Comparison of ENCODE assay signal across 25 mouse cellular contexts in the genomic region with DNA sequence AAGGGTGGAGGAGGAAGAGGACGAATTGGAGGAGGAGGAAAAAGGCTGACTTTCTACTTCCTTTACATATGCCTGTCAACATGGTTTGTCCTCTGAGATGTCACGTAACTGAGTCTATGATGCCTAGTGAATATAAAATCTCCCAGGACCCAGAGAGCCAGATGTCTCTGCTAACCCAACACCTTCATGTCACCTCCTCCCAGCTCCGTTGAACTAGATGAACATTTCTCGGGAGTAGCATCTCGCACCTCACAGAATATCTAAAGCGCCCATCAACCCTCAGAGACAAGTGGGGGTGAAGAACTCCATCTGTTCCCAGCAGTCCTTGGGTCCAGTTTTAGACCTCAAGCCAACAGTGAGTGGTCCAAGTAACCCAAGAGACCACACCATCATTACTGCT.
"Had no signal": no experiment of that assay in that cellular context is flagged by ENCODE, and none has a peak within 500 bp of the region (broad histone marks: within the 10 kb centered on the region; RNA-seq: fewer than 3 reads in every experiment).

No protein-coding gene starts in this region.

- H3K27ac ChIP-seq: forebrain, embryonic 15.5 days; heart, adult 2 months; heart, embryonic 13.5 days; heart, embryonic 15.5 days; hindbrain, embryonic 10.5 days; hindbrain, embryonic 12.5 days; hindbrain, embryonic 14.5 days; intestine, embryonic 15.5 days; layer of hippocampus, adult 2 months; left cerebral cortex, adult 2 months; limb, embryonic 10.5 days; limb, embryonic 12.5 days had no signal

- H3K4me2 ChIP-seq: forebrain, embryonic 15.5 days; heart, embryonic 11.5 days; heart, embryonic 13.5 days; heart, embryonic 15.5 days; hindbrain, embryonic 12.5 days; hindbrain, embryonic 14.5 days; intestine, embryonic 15.5 days; limb, embryonic 12.5 days had no signal

- H3K9ac ChIP-seq: forebrain, embryonic 15.5 days; forebrain, postnatal 0 days; heart, embryonic 13.5 days; heart, embryonic 15.5 days; hindbrain, embryonic 12.5 days; hindbrain, embryonic 14.5 days; intestine, embryonic 15.5 days; limb, embryonic 12.5 days had no signal

- H3K36me3 ChIP-seq: forebrain, embryonic 15.5 days; heart, embryonic 13.5 days; heart, embryonic 15.5 days; hindbrain, embryonic 10.5 days; hindbrain, embryonic 12.5 days; intestine, embryonic 15.5 days; limb, embryonic 10.5 days; limb, embryonic 12.5 days had no signal

- H3K4me1 ChIP-seq: forebrain, embryonic 15.5 days; heart, embryonic 13.5 days; hindbrain, embryonic 10.5 days; hindbrain, embryonic 12.5 days; intestine, embryonic 15.5 days; limb, embryonic 10.5 days; limb, embryonic 12.5 days had no signal

- DNase-seq: forebrain, postnatal 0 days; gastrocnemius, postnatal 25 days; heart, adult 11 months; heart, adult 2 months; heart, postnatal 4 days; kidney, adult 18-20 months; kidney, adult 8-10 months; kidney, postnatal 10 days; kidney, postnatal 25 days; kidney, postnatal 4 days had no signal

- ATAC-seq: forebrain, embryonic 15.5 days; forebrain, postnatal 0 days; hindbrain, embryonic 16.5 days; inflammation-experienced regulatory T-cells, adult 6 months; intestine, embryonic 15.5 days; intestine, postnatal 0 days had no signal

- H3K4me3 ChIP-seq: forebrain, embryonic 15.5 days; heart, adult 2 months; heart, embryonic 13.5 days; heart, embryonic 15.5 days; hindbrain, embryonic 10.5 days; hindbrain, embryonic 12.5 days; intestine, embryonic 15.5 days; layer of hippocampus, adult 2 months; left cerebral cortex, adult 2 months; limb, embryonic 10.5 days; limb, embryonic 12.5 days had no signal

- H3K9me3 ChIP-seq: forebrain, embryonic 15.5 days; heart, embryonic 15.5 days; hindbrain, embryonic 10.5 days; intestine, embryonic 15.5 days; limb, embryonic 10.5 days; limb, embryonic 12.5 days had no signal

- H3K27me3 ChIP-seq: forebrain, embryonic 15.5 days; heart, embryonic 13.5 days; heart, embryonic 15.5 days; hindbrain, embryonic 12.5 days; intestine, embryonic 15.5 days; limb, embryonic 12.5 days had no signal
